Mouse (Mus musculus) ovary, postnatal 36 days (tissue): ENCODE measurements around the gene Prss48.
"Not testable (repeated sequence)": the region's sequence is repeated elsewhere in the genome, so short reads cannot be mapped to it uniquely, and the experiment has no call there.

Source experiments
- DNase-seq: peaks from one replicate; pipeline ENCODE4 v3.0.0; 2022; ENCODE audit warnings: low spot score, mixed read lengths

Prss48 gene

GRCm38 (mm10) chr3:86002940-86003339 lies 649 bp upstream of the Prss48 start:
- DNase-seq = no peak

GRCm38 (mm10) chr3:86001271-86001670 lies 1.0 kb downstream of the Prss48 start:
- DNase-seq = no peak

GRCm38 (mm10) chr3:85994645-85995044 lies 7.6 kb downstream of the Prss48 start:
- no peak for DNase-seq

GRCm38 (mm10) chr3:85993744-85994143 lies 8.5 kb downstream of the Prss48 start:
- DNase-seq = no peak

GRCm38 (mm10) chr3:85991802-85992156 lies 10.5 kb downstream of the Prss48 start:
- DNase-seq = no peak

- DNase-seq = no peak
These were observed 11.0 kb downstream of the Prss48 start for GRCm38 (mm10) chr3:85991140-85991801.

- no peak for DNase-seq
These were observed 15.1 kb downstream of the Prss48 start for GRCm38 (mm10) chr3:85987225-85987624.

- DNase-seq = no peak
These were observed 17.8 kb downstream of the Prss48 start for GRCm38 (mm10) chr3:85984537-85984936.

- not testable (repeated sequence) for DNase-seq
These were observed 20.5 kb downstream of the Prss48 start for GRCm38 (mm10) chr3:85981761-85982160.

GRCm38 (mm10) chr3:85980036-85980435 lies 22.3 kb downstream of the Prss48 start:
- no peak for DNase-seq

GRCm38 (mm10) chr3:85974451-85974850 lies 27.8 kb downstream of the Prss48 start:
- DNase-seq = no peak

- DNase-seq = no peak
These were observed 28.7 kb downstream of the Prss48 start for GRCm38 (mm10) chr3:85973376-85974140.

- DNase-seq = peak; percentile 11
These were observed 30.7 kb downstream of the Prss48 start for GRCm38 (mm10) chr3:85971599-85971975.

- DNase-seq = peak; percentile 85
These were observed 31.3 kb downstream of the Prss48 start, which contains the start of gene Sh3d19 for GRCm38 (mm10) chr3:85970742-85971598. Gene Sh3d19 (plus strand): TSS chr3:85971109.

- DNase-seq = no peak
These were observed 33.3 kb downstream of the Prss48 start for GRCm38 (mm10) chr3:85969040-85969439.

GRCm38 (mm10) chr3:85965479-85965878 lies 36.8 kb downstream of the Prss48 start:
- no peak for DNase-seq

GRCm38 (mm10) chr3:85961134-85961533 lies 41.2 kb downstream of the Prss48 start:
- DNase-seq = no peak

- DNase-seq = no peak
These were observed 42.6 kb downstream of the Prss48 start for GRCm38 (mm10) chr3:85959669-85960068.

- no peak for DNase-seq
These were observed 46.6 kb downstream of the Prss48 start for GRCm38 (mm10) chr3:85955704-85956103.

- DNase-seq = no peak
These were observed 47.0 kb downstream of the Prss48 start for GRCm38 (mm10) chr3:85955269-85955668.

GRCm38 (mm10) chr3:85952696-85953283 lies 49.5 kb downstream of the Prss48 start:
- no peak for DNase-seq

GRCm38 (mm10) chr3:85950914-85951313 lies 51.4 kb downstream of the Prss48 start:
- no peak for DNase-seq
